Mouse (Mus musculus): ENCODE measurements at regions not wholly inside any gene's neighbourhood (a gene's known extent, or its start where the extent isn't known, plus 50 kb on each side); places are given as distances from the start of the nearest gene placed in this dataset.

GRCm38 (mm10) chr2:167823513-167823912, 108.3 kb upstream of the Ptpn1 start:
- DNase-seq (ENCODE audit: low spot score) = no peak

DNA sequence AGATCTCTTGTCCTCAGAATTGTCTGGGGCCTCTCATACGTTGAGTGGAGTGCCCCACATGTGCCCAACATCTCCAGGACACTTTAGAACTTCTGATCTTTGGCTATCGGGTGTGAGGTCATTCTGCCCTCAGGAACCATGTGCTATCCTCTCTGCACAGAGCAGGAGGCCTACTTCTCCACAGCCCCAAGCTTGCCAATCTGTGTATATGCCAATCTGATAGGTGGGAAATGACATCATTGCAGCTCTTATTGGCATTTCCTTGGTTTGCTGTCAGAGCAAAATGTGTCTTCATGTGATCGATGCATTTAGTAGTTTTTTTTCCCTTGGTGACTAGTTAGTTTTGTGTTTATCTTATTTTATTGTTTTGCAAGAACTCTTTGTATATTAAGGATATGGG, 108.8 kb upstream of the Ptpn1 start:
- no peak for DNase-seq (ENCODE audit: low spot score)
- intact Hi-C loops (cut with DNase I) = no loop called here

More at GRCm38 (mm10) chr2:167823513-167823912, 108.3 kb upstream of the Ptpn1 start:
- intact Hi-C loops (cut with DNase I) = no loop called here

- no peak for DNase-seq (ENCODE audit: low spot score)
- intact Hi-C loops (cut with DNase I) = no loop called here
Measured at GRCm38 (mm10) chr2:167821186-167821585, 110.7 kb upstream of the Ptpn1 start.

- intact Hi-C loops (cut with DNase I) = no loop called here
- no peak for DNase-seq (ENCODE audit: low spot score)
Measured at GRCm38 (mm10) chr2:167818799-167819198, 113.1 kb upstream of the Ptpn1 start.

DNA sequence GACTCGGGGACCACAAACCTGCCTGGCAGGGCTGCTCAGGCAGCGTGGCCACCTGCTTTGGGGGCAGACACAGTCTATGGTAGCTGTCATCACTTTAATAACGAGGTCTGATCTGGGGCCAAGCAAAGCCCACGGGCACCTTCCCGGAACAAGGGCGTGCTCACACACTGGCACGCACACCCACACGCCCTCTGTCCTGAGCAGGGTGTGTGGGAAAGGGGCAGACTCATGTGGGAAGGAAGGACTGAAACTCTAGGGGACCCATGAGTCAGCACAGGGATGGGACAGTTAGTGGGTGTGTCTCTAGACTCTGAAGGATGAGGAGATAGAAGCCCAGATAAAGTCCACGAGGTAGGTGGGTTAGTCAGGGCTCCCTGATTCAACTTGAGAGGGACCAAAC, 114.8 kb upstream of the Ptpn1 start:
- no peak for DNase-seq (ENCODE audit: low spot score)
- intact Hi-C loops (cut with DNase I) = no loop called here

- intact Hi-C loops (cut with DNase I) = no loop called here
- DNase-seq (ENCODE audit: low spot score) = no peak
Measured at GRCm38 (mm10) chr2:167815123-167815522, 116.7 kb upstream of the Ptpn1 start.

DNA sequence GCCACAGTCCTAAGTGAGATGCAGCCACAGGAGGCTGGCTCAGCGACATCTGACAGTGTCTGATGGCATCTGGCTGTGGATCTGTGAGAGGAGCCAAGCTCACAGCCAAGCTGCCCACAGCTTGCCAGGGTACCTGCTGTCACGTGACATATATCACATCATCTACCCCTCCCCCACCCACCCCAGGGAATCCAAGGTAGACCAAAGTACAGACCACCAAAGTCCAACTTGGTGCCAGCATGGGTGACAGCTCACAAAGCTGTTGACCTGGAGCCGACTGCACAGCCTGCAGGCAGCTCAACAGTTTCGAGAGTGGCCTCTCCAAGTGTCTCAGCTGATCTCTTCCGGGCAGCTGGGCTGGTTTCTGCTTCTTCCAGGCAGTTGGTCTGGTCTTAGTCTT, 119.6 kb upstream of the Tmem189 start:
- intact Hi-C loops (cut with DNase I) = no loop called here
- no peak for DNase-seq (ENCODE audit: low spot score)

DNA sequence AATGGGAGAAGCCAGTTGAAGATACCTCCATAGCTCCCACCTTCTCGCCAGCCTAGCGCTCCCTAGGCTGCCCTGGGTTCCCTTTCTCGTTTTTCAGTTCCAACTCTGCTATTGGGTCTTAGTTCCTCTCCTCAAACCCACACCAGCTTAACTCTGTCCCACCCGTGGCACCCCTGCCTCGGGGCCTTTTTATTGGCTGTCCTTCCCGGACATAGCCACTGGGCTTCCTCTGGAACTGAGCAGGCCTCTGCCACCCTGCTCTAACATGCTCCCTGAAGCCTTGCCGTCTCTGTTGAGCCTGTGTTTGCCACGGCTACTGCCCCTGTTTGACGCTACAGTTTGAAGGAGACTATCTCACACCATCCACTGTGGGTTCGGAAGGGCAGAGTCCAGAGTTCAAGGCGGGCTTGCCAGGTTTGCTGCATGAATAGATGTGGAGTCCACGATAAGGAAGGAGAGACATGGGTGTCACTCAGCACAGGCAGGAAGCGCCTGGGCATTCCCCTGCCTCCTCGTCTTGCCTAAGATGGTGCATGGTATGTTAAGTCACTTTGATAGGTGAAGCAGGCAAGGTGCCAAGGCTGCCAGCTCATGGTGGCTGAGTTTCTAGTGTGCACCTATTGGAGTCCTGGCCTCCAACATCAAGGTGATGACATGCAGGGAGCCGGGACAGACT, 116.1 kb upstream of the Tmem189 start:
- intact Hi-C loops (cut with DNase I) = no loop called here

GRCm38 (mm10) chr2:167804493-167805227, 115.0 kb upstream of the Tmem189 start:
- DNase-seq (ENCODE audit: low spot score) = no peak
- intact Hi-C loops (cut with DNase I) = no loop called here

More for the DNA sequence above, 116.1 kb upstream of the Tmem189 start:
- DNase-seq (ENCODE audit: low spot score) = no peak

GRCm38 (mm10) chr2:167802494-167802893, 112.9 kb upstream of the Tmem189 start:
- DNase-seq (ENCODE audit: low spot score) = no peak
- intact Hi-C loops (cut with DNase I) = no loop called here

- no peak for DNase-seq (ENCODE audit: low spot score)
- intact Hi-C loops (cut with DNase I) = no loop called here
Measured at GRCm38 (mm10) chr2:167801389-167801788, 111.8 kb upstream of the Tmem189 start.

- DNase-seq (ENCODE audit: low spot score) = no peak
- intact Hi-C loops (cut with DNase I) = no loop called here
Measured at GRCm38 (mm10) chr2:167800648-167801245, 111.1 kb upstream of the Tmem189 start.

- intact Hi-C loops (cut with DNase I) = no loop called here
- no peak for DNase-seq (ENCODE audit: low spot score)
Measured at GRCm38 (mm10) chr2:167799629-167800387, 110.2 kb upstream of the Tmem189 start.

- intact Hi-C loops (cut with DNase I) = no loop called here
Measured at GRCm38 (mm10) chr2:167798969-167799513, 109.4 kb upstream of the Tmem189 start.

GRCm38 (mm10) chr2:167798076-167798782, 108.6 kb upstream of the Tmem189 start:
- peak; percentile 50 for DNase-seq (ENCODE audit: low spot score)
- intact Hi-C loops (cut with DNase I) = no loop called here

More at GRCm38 (mm10) chr2:167798969-167799513, 109.4 kb upstream of the Tmem189 start:
- DNase-seq (ENCODE audit: low spot score) = no peak

- intact Hi-C loops (cut with DNase I) = no loop called here
- no peak for DNase-seq (ENCODE audit: low spot score)
Measured at GRCm38 (mm10) chr2:167795491-167795890, 105.9 kb upstream of the Tmem189 start.

DNA sequence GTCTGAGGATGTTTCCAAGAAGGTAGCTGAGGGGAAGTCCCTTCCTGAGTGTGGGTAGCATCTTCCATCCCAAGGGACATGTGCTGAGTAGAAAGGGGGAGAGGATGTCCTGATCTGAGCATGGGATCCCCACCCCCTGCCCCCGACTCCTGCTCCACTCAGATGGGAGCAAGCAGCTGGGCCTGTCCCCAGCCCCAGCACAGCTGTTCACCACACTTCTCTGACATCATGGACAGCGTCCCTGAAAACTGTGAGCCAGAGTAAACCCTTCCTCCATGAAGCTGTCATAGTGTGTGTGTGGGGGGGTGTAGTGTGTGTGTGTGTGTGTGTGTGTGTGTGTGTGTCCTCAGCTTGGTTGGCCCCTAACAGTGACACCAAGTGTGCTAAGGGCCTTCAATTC, 104.3 kb upstream of the Tmem189 start:
- DNase-seq (ENCODE audit: low spot score) = no peak
- intact Hi-C loops (cut with DNase I) = no loop called here

DNA sequence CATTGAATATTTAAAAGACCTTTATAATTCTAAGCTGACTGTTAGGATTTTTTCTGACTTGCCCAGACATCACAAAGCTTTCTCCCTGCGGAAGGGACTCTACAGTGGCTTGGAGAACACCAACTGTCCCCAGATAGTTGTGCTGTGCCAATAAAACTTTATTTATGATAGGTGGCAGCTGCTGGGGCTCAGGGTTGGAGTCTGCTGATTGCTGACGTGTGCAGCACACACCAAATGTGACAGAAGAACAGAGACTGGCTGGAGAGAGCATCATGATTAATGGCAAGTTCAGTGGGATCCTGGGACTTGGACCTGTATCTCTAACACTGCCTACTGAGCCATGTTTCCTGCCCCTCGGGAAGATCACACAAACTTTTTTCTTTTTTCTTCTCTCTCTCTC, 103.1 kb upstream of the Tmem189 start:
- intact Hi-C loops (cut with DNase I) = no loop called here
- no peak for DNase-seq (ENCODE audit: low spot score)

GRCm38 (mm10) chr2:167792330-167792729, 102.7 kb upstream of the Tmem189 start:
- DNase-seq (ENCODE audit: low spot score) = no peak
- intact Hi-C loops (cut with DNase I) = no loop called here
